Mouse (Mus musculus): Measurements from ENCODE around the gene Rnf157. TPM values are rescaled to one million over a fixed set of nuclear protein-coding genes. Genes with fewer than 3 reads are reported as not detected.
"Not testable (repeated sequence)": the region's sequence is repeated elsewhere in the genome, so short reads cannot be mapped to it uniquely, and the experiment has no call there.

Rnf157 gene
- polyA plus RNA-seq, 1 experiment = 4.4 TPM

DNA sequence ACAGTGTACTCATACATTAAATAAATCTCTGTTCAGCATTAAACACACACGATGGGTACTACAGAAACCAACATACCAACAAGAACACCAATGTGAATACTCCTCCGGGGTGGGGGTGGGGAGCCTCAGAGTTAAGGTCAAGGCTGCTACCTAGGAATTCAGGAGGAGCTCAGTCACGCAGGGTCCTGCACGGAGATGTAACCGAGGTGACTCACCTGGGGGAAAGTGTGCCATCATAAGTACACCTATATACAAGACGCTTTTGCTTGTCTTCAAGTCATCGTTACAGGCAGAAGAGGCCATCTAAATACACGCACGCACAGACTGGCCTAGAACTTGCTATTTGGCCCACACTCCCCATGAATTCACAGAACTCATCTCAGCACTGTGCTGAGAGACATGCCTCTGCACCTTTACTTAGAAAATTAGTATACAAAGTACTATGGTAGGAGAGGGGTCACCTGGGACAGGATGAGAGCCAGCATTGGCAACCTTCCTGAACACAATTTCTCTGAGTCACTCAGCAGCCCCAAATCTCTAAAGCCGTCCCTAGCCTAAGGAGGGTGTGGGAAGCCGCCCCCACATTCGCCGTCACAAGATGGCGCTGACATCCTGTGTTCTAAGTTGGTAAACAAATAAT lies 23.9 kb downstream of the Rnf157 start:
- 52% methylated on average over 14 of the region's 14 CpGs for WGBS
- DNase-seq (ENCODE audit: low read depth, low spot score) = no peak

DNA sequence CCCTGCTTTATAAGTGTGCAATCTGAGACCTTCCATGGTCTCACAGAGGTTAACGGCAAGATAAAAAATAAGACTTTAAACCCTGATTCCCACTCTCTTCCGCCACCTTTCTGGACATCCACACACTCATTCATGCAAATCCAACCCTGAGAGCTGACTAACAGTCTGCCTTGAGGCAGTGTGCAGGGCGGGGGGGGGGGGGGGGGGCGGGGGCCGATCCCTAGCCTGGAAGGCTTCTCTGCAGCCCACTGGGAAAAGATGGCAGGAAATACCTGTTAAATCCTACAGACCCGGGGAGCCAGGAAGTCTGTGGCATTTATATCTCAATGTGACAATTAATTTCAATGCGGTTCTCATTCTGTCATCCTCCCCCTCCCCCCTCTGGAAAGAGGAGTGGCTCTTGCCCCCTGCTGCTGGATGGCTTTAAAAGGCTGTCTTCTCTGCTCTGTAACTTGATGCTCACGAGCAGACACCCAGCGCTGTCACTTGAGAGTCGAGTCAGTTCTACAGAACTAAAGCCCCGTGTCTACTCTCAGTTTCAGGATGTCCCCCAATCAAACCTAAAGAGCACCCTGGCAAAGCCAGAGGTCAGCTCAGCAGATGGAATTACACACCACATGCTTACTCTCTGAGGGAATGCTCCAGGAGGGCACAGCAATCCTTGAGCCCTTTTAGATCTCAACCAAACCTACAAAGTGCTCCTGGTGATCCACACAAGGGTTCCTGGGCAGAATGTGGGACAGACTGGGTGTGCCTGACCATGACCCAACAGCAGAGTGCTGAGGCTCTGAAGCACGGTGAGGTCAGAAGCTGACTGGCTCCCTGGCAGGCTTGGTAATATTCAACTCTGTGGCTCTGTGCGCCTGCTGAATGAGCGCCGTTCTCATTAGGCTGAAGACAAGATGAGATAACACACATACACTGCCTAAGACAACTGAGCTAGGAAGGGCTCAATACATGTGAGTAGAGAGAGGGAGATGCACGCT lies 25.5 kb downstream of the Rnf157 start:
- 28% methylated on average over 16 of the region's 16 CpGs for WGBS
- no peak for DNase-seq (ENCODE audit: low read depth, low spot score)

DNA sequence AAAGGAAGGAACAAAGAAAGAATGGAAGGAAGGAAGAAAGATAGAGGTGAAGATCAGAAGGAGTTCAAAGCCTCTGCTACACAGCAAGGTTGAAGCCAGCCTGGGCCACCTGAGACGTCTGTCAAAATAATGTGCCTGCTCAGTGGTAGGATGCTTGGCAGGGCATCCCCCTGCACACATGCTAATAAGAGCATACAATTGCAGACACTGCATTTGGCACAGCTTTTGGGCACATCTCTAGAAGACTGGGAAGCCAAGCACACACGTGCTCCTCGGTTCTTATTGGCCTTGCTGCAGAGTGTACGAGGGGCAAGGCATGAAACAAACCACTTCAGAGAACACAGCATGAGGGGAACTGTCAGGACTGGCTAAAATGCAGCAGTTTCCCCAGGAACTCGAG lies 26.8 kb downstream of the Rnf157 start:
- WGBS = 67% methylated on average over 5 of the region's 5 CpGs

DNA sequence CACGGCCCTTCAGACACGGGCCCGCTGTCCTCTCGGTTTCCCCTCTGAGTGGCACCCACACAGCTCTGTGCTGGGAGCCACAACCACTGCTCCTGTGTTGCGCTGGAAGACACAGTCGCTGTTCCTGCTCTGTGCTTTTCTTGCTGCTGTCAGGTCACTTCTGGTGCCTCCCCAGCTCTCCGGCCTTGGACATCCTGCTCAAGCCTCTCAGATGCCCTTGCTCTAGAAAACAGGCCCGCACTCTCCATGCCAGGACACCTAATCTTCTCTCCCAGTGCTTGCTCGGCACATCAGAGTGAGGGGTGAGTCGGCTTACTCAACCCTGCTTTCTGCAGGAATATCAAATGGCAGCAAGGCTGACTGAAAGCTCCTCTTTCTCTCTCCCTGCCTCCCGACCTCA lies 28.7 kb downstream of the Rnf157 start:
- no peak for DNase-seq (ENCODE audit: low read depth, low spot score)
- WGBS = 88% methylated on average over 11 of the region's 11 CpGs

More for the DNA sequence above, 26.8 kb downstream of the Rnf157 start:
- DNase-seq (ENCODE audit: low read depth, low spot score) = no peak

DNA sequence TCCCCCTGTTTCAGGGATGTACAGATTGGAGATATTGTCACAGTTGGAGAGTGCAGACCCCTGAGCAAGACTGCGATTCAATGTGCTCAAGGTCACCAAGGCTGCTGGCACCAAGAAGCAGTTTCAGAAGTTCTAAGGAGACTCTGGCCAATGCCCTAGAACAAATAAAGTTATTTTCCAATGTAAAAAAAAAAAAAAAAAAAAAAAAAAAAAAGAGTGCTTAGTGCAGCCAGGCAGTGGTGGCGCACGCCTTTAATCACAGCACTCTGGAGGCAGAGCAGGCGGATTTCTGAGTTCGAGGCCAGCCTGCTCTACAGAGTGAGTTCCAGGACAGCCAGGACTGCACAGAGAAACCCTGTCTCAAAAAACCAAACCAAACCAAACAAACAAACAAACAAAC lies 29.8 kb downstream of the Rnf157 start:
- WGBS = 84% methylated on average over 5 of the region's 5 CpGs
- DNase-seq (ENCODE audit: low read depth, low spot score) = not testable (repeated sequence)

DNA sequence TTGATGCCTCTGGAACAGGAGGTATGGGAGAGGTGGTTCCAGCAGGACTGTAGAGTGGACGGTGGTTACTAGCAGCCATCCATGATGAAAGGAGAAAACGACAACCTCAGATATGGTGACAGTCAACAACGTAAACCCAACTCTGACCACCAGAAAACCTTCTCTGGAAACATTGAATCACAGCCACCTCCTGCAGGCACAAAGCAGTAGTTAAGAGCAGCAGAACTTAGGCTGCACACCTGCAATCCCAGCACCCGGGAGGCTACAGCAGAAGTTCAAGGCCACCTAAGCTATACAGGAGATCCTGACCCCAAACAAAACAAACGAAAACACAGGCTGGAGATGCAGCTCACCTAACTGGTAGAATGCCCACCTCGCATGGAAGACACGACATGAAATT lies 32.1 kb downstream of the Rnf157 start:
- WGBS = 77% methylated on average over 7 of the region's 7 CpGs
- DNase-seq (ENCODE audit: low read depth, low spot score) = no peak

DNA sequence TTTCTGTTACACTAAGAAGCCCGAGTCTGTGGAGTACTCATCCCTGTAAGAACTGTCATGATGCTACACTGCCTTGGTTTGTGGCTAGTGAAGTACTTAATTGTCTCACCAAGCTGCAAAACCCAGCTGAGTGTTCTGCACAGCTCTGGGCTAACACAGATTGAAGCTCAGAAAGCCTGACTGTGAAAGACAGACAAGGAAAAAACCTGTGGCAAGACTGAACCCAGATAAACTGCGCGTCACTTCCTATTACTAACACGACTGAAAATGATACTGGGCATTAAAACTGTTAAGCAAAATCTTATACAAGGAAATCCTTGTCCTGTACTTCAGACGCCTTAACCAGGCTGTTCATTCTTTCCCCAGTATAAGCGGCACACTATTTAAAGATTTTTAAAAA lies 33.3 kb downstream of the Rnf157 start:
- 71% methylated on average over 6 of the region's 6 CpGs for WGBS
- DNase-seq (ENCODE audit: low read depth, low spot score) = no peak

DNA sequence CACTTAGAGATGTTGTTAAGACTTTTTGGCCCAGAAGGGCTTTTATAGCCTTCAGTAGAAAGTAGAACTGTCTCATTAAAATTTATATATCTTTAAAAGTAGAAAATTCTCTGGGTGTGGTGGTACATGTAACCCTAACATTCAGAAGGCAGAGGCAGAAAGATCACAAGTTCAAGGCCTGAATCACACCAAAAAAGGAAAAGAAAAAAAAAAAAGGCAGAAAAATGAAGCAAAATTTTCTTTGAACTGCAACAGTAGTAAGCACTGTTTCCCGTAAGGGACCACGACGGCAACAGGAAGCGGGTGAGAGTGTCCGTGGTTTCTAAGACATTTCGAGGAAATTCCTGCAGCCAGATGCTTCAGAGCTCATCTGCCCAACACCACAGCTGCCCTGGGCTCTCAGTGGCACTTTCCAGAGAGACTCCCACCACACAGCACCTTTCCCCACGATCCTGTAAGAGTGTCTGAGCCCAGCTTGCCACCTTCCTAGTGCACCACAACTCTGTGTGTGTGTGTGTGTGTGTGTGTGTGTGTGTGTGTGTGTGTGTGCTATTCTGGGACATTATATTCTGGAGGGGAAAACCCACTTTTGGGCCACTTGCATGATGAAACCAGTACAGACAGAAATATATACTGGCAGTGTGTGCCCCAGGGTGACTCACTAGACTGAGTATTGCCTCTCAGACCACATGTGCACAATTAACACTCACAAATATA lies 35.7 kb downstream of the Rnf157 start:
- no peak for DNase-seq (ENCODE audit: low read depth, low spot score)
- WGBS = 78% methylated on average over 7 of the region's 7 CpGs

DNA sequence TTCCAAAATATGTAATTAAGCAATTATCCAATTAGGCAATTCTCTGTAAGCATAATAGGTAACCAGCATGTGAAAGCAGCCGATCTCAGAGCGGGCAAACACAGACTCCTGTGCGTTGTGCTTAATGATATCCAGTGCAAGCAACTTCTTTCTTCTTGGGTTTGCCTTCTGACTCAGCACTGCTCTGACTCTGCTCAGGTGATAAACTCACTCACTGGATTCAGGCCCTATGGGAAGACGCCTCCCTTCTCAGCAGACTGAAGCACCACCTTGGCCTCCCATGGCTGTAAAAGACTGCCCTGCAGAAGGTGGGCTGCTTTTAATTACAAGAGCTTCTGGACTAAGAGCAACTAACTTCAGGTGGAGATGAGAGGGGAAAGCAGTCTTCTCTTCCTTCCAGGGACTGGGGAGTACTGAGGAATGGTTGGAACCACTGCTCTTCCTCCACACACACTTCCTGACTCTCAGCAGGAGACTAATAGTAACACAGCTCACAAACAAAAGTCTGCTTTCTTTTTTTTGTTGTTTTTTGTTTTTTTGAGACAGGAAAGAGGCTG lies 40.9 kb downstream of the Rnf157 start:
- WGBS = 72% methylated on average over 4 of the region's 4 CpGs

DNA sequence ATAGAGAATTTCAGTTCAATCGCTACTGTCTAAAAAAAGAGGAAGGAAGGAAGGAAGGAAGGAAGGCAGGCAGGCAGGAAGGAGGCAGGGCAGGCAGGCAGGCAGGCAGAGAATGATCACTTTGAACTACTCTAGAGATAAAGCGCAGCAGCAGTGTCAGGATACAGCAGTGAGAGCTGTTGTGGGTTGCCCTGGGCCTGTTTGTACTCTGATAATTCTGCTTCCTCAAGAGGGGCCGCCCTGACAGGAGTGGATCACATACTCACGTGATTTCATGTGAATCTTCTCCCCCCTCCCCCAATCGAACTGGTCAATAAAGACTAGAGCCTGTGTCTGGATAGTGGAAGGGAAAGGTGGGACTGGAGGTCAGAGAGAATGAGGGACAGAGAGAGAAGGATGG lies 43.2 kb downstream of the Rnf157 start:
- no peak for DNase-seq (ENCODE audit: low read depth, low spot score)
- WGBS = 63% methylated on average over 5 of the region's 5 CpGs

More for the DNA sequence above, 40.9 kb downstream of the Rnf157 start:
- no peak for DNase-seq (ENCODE audit: low read depth, low spot score)

DNA sequence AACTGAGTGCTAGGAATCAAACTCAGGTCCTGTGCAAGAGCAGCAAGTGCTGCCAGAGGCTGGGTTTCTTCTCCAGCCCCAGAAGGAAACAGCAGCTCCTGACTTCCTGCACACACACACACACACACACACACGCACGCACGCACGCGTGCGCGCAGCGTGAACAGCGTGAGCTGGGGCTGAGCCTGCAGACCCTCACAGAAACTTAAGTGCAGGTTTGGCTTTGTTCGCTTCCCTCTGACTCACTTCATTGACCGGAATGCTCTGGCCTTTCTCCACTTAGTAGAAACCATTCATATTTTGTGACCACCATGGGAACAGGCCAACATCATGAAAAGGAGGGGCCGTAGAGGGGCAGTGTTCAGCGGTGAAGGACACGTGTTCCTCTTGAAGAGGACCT lies 43.8 kb downstream of the Rnf157 start:
- 84% methylated on average over 14 of the region's 14 CpGs for WGBS
- DNase-seq (ENCODE audit: low read depth, low spot score) = no peak

DNA sequence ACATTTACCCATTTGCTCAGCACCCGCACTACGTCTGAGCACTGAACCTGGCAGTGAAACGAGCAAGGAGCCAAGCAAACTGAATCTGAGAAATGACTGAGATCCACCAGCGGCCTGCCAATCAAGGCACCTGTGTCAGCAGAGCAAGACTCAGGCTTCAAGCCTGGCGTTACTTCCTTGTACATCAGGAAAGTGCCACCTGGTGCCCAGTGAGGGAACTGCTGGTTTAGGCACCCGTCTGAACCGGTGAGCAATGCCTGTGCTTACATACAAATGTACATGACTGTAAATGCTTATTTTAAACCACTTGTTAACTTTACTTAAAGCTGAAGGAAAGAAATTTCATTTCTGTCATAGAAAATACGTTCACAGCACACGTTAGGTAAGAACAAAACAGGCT lies 44.7 kb downstream of the Rnf157 start:
- WGBS = 21% methylated on average over 9 of the region's 9 CpGs
- peak; percentile 67 for DNase-seq (ENCODE audit: low read depth, low spot score)

DNA sequence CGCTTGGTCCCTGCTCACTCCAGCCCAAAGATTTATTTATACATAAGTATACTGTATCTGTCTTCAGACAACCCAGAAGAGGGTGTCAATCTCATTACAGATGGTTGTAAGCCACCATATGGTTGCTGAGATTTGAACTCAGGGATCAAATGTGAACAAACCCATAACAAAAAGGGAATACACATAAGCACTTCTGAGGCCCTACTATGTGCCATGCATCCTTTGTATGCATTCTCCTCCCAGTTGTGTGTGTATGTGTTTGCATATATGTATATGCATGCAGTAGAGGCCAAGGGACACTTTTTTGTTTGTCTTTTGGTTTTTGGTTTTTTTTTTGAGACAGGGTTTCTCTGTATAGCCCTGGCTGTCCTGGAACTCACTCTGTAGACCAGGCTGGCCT lies 46.2 kb downstream of the Rnf157 start:
- no peak for DNase-seq (ENCODE audit: low read depth, low spot score)
- WGBS = 98% methylated on average over 1 of the region's 1 CpGs

DNA sequence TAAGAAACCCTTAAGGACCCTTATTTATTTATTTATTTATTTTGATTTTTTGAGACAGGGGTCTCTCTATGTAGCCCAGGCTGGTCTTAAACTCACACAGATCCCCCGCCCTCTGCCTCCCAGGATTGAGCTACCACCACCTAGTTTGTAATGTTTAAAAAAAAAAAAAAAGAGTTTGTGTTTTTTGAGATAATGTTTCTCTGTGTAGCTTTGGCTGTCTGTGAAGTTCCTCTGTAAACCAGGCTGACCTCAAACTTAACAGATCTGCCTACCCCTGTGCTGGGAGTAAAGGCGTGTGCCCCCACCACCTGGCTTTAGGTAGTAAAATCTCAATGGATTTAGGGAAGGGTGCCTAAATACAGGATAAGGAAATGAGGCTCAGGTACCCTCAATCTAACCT lies 46.7 kb downstream of the Rnf157 start:
- no peak for DNase-seq (ENCODE audit: low read depth, low spot score)
- 87% methylated on average over 2 of the region's 2 CpGs for WGBS

DNA sequence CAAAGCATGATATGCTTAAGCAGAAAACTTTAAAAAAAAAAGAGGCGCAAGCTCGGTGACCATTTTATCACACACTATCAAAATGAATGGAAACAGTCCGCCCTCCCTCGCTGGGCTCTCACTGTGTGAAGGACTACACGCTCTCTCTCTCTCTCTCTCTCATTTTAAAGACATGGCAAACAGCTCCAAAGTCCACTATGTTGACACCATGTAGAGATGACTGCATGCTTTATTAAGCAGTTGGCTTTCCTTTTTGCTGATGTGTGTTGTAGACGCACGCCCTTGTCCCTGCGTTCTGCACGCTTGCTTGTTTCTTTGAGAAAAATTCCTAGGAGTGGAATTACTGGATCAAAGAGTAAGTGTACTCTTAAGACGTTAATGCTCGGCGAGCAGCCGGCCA lies 47.4 kb downstream of the Rnf157 start:
- peak; percentile 24 for DNase-seq (ENCODE audit: low read depth, low spot score)
- 43% methylated on average over 13 of the region's 13 CpGs for WGBS

DNA sequence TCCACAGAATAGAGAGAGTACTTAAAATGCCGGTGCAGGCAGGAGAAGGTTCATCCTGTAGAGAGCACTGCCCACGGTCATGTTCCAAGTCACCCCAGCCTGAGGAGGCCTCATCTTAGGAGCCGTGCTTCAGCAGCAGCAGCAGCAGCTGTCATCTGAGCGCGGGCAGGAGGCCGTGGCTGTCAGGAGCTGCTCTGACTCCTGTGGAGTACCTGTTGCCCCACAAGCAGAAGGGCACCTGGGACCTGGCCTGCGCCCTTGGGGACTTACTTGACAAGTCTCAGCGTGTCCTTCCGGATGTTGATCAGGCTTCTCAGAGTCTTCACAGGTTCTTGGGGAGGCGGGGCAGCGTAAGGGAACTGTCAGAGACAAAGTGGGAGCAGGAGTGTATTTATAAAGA lies 50.8 kb downstream of the Rnf157 start:
- WGBS = 82% methylated on average over 11 of the region's 11 CpGs
- DNase-seq (ENCODE audit: low read depth, low spot score) = no peak

DNA sequence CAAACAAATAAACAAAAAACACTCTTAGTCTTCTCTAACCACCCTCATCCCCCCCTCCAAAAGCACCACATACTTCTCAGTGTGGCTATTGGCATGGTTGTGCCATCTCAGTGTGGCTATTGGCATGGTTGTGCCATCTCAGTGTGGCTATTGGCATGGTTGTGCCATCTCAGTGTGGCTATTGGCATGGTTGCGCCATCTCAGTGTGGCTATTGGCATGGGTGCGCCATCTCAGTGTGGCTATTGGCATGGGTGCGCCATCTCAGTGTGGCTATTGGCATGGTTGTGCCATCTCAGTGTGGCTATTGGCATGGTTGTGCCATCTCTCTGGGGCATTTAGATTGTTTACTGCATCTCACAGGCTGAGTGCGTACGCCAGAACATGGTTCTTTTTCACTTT lies 51.9 kb downstream of the Rnf157 start:
- 100% methylated on average over 5 of the region's 5 CpGs for WGBS
- not testable (repeated sequence) for DNase-seq (ENCODE audit: low read depth, low spot score)

DNA sequence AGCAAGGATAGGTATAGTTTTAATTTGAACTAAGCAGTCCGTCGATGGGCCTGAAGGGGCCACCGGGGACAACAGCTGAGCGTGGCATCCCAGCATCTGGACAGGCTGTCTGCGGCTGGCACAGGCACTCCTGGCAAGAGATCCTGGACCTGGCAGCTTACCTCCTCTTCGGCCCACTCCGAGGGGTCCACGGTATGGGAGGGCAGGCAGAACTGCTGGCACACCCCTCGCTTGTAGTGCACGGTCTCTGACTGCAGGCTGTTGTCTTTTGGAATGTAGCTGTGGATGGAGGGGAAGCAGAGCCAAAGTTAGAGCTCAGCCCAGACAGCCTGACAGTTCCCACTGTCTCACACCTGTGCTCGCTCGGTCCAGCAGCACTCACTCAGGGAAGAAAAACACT lies 53.2 kb downstream of the Rnf157 start:
- 90% methylated on average over 12 of the region's 12 CpGs for WGBS

DNA sequence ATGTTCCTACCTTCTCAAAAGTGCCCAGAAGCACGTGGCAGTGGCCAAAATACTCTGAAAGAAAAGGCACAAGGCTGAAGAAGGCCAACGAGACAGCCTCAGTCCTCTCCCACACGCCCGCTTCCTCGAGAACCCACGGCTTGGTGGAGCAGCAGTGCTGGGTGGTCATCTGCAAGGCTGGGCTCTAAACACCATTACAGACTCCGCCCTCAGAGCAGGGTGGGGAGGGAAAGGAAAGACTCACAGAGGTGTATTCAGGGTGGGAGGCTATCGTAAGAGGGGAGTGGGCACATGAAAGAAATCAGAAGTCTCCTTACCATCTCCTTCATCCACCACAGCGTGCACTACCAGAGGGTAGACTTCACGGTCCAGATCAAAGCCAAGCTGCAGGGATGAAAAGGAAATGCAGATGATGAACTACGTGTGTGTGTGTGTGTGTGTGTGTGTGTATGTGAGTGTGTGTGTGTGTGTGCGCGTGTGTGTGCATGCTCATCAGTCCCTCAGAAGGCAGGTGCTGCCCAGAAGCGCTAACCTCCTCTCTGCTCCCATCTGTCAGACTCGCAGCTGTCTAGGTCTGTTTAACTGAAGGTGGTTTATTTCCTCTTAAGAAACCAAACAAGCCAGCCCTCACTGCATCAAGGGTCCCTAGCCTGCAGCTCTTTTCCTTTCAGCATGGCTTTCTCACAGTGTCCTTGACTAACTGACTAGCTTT lies 53.8 kb downstream of the Rnf157 start:
- DNase-seq (ENCODE audit: low read depth, low spot score) = no peak
- 65% methylated on average over 15 of the region's 15 CpGs for WGBS

More for the DNA sequence above, 53.2 kb downstream of the Rnf157 start:
- no peak for DNase-seq (ENCODE audit: low read depth, low spot score)
